Mouse (Mus musculus): ENCODE results near the gene Egfl7. TPM values are rescaled to one million over a fixed set of nuclear protein-coding genes. Genes with fewer than 3 reads are reported as not detected.

Gene Egfl7
- total and polyA plus RNA-seq, 2 experiments from 2014 or later, result 63.2 to 83.0 TPM

GRCm38 (mm10) chr2:26632541-26633395 is 53.0 kb downstream of the Egfl7 start:
- WGBS, result 88% methylated on average over 16 of the region's 16 CpGs
- peaks cover 40% of the 10 kb centered on the region for H3K36me3 ChIP-seq (ENCODE audit: insufficient read depth, low read length)
- no peaks in the 10 kb centered on the region for H3K27me3 ChIP-seq (ENCODE audit: insufficient read depth, low read length)
- H3K9ac ChIP-seq (replicated peaks; ENCODE audit: low read length, poor library complexity, severe bottlenecking), result peak overlapping the region; percentile 44; the same call in 1 of the 2 replicates
- TF ChIP-seq CTCF (IDR thresholded peaks at IDR 0.05), result no peak
- no peak for ATAC-seq (ENCODE audit: low FRiP score)
- no peak overlapping the region for H3K27ac ChIP-seq (ENCODE audit: low read depth, low read length)
- no peak for DNase-seq (ENCODE audit: low spot score)
- no peaks in the 10 kb centered on the region for H3K9me3 ChIP-seq (ENCODE audit: low read length)
- peaks cover 18% of the 10 kb centered on the region for H3K4me1 ChIP-seq (ENCODE audit: insufficient read depth, low read length)
- no peak overlapping the region for H3K4me3 ChIP-seq (ENCODE audit: low read depth, low read length)
- no peak overlapping the region for H3K4me2 ChIP-seq (ENCODE audit: low read depth, low read length, poor library complexity, severe bottlenecking)

DNA sequence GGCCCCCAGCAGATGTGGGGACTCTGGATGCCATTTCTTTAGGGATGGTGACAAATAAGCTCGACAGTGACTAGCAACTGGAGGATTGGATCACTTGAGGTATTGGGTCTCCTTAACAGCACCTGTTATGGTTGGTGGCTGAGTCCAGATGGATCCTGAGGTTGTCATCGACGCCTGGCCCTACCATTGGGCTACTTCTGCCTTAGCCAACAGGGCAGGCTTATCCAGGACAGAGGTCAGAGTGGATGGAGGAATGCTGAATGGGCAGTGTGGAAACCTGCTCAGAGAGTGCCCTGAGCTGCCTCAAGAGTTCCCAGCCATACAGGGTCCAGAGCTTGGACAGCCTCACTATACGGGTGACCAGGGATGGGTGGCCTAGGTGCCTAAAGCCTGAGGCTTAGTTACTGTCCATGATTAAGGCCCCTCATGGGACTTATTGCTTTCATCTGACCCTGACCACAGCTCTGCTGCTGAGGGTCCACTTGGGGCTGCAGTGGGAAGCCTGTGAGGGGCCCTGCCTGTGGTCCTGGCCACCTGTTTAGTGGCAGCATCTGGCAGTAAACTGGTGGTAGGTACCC is 54.2 kb downstream of the Egfl7 start:
- Histone ChIP-seq H3K27me3 (ENCODE audit: insufficient read depth, low read length) (no peaks in the 10 kb centered on the region), H3K4me1 (ENCODE audit: insufficient read depth, low read length) (peaks cover 25% of the 10 kb centered on the region), H3K4me2 (ENCODE audit: low read depth, low read length, poor library complexity, severe bottlenecking) (no peak overlapping the region), H3K9ac (replicated peaks; ENCODE audit: low read length, poor library complexity, severe bottlenecking) (0 out of 2 replicates have a peak overlapping the region, but pooled peaks have one; percentile 29), H3K4me3 (ENCODE audit: low read depth, low read length) (no peak overlapping the region), H3K9me3 (ENCODE audit: low read length) (no peaks in the 10 kb centered on the region), H3K36me3 (ENCODE audit: insufficient read depth, low read length) (peaks cover 42% of the 10 kb centered on the region), H3K27ac (ENCODE audit: low read depth, low read length) (no peak overlapping the region)
- 65% methylated on average over 4 of the region's 4 CpGs for WGBS
- DNase-seq (ENCODE audit: low spot score) (no peak), ATAC-seq (ENCODE audit: low FRiP score) (no peak)
- TF ChIP-seq CTCF (IDR thresholded peaks at IDR 0.05), result no peak

DNA sequence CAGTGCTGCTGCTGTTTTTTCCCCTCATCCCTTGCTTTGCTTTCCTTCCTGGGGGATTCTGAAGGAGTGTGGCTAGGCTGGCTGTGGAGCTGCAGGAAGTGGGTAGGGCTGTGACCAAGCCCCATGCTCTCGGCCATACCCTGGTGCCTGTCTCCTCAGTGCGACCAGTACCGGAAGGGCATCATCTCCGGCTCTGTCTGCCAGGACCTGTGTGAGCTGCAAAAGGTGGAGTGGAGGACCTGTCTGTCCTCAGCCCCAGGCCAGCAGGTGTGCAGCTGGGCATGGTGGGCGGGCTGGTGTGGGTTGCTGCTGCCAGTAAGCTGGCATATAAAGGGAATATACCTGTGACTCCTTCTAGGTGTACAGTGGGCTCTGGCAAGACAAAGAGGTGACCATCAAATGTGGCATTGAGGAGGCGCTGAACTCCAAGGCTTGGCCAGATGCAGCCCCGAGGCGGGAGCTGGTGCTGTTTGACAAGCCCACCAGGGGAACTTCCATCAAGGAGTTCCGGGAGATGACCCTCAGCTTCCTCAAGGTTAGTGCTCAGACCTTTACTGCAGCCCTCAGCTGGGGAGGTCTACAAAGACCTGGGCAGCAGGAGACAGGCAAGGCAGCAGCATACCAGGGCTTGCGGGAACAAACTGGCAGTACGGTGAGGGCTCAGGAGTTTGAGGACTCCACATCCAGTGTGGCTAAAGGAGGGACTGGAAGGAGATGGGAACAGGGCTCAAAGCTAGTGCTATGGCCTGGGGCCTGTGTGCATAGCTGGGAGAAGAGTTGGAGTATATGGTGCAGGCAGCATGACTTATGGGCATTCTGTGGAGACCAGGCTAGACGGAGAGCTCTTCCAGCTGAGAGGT is 55.0 kb downstream of the Egfl7 start:
- no peaks in the 10 kb centered on the region for H3K9me3 ChIP-seq (ENCODE audit: low read length)
- no peak for ATAC-seq (ENCODE audit: low FRiP score)
- 0 out of 2 replicates have a peak overlapping the region, but pooled peaks have one; percentile 29 for H3K9ac ChIP-seq (replicated peaks; ENCODE audit: low read length, poor library complexity, severe bottlenecking)
- no peak overlapping the region for H3K27ac ChIP-seq (ENCODE audit: low read depth, low read length)
- H3K4me3 ChIP-seq (ENCODE audit: low read depth, low read length), result no peak overlapping the region
- WGBS, result 69% methylated on average over 12 of the region's 12 CpGs
- peaks cover 42% of the 10 kb centered on the region for H3K36me3 ChIP-seq (ENCODE audit: insufficient read depth, low read length)
- no peak for TF ChIP-seq CTCF (IDR thresholded peaks at IDR 0.05)
- H3K4me1 ChIP-seq (ENCODE audit: insufficient read depth, low read length), result peaks cover 17% of the 10 kb centered on the region
- H3K27me3 ChIP-seq (ENCODE audit: insufficient read depth, low read length), result no peaks in the 10 kb centered on the region
- no peak for DNase-seq (ENCODE audit: low spot score)
- no peak overlapping the region; the same call in 1 of the 2 replicates for H3K4me2 ChIP-seq (ENCODE audit: low read depth, low read length, poor library complexity, severe bottlenecking)

- H3K4me3 ChIP-seq (ENCODE audit: low read depth, low read length), result no peak overlapping the region
- ATAC-seq (ENCODE audit: low FRiP score), result no peak
- 76% methylated on average over 21 of the region's 21 CpGs for WGBS
- peaks cover 41% of the 10 kb centered on the region for H3K36me3 ChIP-seq (ENCODE audit: insufficient read depth, low read length)
- no peaks in the 10 kb centered on the region for H3K9me3 ChIP-seq (ENCODE audit: low read length)
- H3K27me3 ChIP-seq (ENCODE audit: insufficient read depth, low read length), result no peaks in the 10 kb centered on the region
- H3K4me1 ChIP-seq (ENCODE audit: insufficient read depth, low read length), result peaks cover 14% of the 10 kb centered on the region
- no peak overlapping the region for H3K9ac ChIP-seq (replicated peaks; ENCODE audit: low read length, poor library complexity, severe bottlenecking)
- H3K27ac ChIP-seq (ENCODE audit: low read depth, low read length), result no peak overlapping the region
- no peak overlapping the region for H3K4me2 ChIP-seq (ENCODE audit: low read depth, low read length, poor library complexity, severe bottlenecking)
- TF ChIP-seq CTCF (IDR thresholded peaks at IDR 0.05), result no peak
- DNase-seq (ENCODE audit: low spot score), result no peak
Measured at GRCm38 (mm10) chr2:26635489-26636324, 55.9 kb downstream of the Egfl7 start.

DNA sequence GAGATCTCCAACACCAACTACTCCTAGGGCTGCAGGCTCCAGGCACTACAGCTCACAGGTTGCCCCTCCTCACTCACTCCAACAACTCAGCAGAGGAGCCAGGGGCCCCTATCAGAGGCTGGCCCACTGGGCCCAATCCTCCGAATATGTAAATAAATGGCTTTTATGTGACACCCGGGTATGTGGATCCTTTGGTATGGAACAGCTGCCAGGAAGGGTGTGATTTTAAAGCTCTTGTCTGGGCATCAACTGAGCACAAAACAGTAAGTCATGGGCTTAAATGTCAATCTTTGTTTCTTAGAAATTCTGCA is 56.5 kb downstream of the Egfl7 start:
- no peak for DNase-seq (ENCODE audit: low spot score)
- Histone ChIP-seq H3K36me3 (ENCODE audit: insufficient read depth, low read length) (peaks cover 40% of the 10 kb centered on the region), H3K4me1 (ENCODE audit: insufficient read depth, low read length) (peaks cover 10% of the 10 kb centered on the region)

More for the DNA sequence above, 56.5 kb downstream of the Egfl7 start:
- no peaks in the 10 kb centered on the region for H3K9me3 ChIP-seq (ENCODE audit: low read length)
- no peak overlapping the region for H3K4me3 ChIP-seq (ENCODE audit: low read depth, low read length)
- no peak for TF ChIP-seq CTCF (IDR thresholded peaks at IDR 0.05)
- 53% methylated on average over 2 of the region's 2 CpGs for WGBS
- no peak overlapping the region for H3K9ac ChIP-seq (replicated peaks; ENCODE audit: low read length, poor library complexity, severe bottlenecking)
- H3K27me3 ChIP-seq (ENCODE audit: insufficient read depth, low read length), result no peaks in the 10 kb centered on the region
- no peak overlapping the region for H3K27ac ChIP-seq (ENCODE audit: low read depth, low read length)
- no peak overlapping the region for H3K4me2 ChIP-seq (ENCODE audit: low read depth, low read length, poor library complexity, severe bottlenecking)
- ATAC-seq (ENCODE audit: low FRiP score), result no peak

Measured in midbrain, postnatal 0 days (tissue).